Mouse (Mus musculus): ENCODE measurements at regions not wholly inside any gene's neighbourhood (a gene's known extent, or its start where the extent isn't known, plus 50 kb on each side); places are given as distances from the start of the nearest gene placed in this dataset.

- no peak for DNase-seq (ENCODE audit: low read depth)
These were observed 239.6 kb downstream of the Qk start for GRCm38 (mm10) chr17:10079853-10080650.

DNA sequence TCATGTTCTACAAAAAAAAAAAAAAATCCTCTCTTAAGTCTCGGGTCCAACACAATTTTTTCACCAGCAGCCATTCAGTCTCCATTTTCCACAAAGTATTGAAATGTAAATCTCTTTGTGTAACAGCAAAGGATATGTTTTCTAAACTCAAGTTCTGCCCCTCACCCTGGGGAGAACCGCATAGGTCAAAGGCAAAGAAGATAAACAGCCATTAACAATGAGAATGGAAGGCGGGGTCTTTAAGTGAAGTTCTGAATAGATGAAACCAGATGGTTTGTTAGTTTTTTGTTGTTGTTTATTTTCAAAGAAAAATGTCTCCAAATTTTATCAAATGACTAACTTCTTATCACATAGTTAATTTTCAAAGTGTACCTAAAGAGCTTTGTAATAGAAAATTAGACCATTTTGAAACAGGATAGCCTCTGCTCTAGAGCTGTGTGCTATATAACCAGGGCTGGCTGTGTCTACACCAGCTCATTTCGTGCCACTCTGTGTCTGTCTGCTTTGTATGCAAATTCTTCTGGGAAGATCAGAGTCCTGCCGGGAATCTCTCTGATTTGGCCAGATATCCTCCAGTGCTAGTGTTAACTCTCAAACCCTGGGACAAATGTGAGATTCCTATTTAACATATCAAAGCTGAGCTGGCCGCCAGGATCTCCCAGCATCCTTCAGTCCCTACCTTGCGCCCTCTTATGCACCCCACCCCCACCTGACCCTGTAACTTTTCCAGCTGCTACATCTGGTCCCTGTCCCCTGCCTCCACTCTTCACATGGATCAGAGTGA, 240.9 kb downstream of the Qk start:
- DNase-seq (ENCODE audit: low read depth) = no peak

- no peak for DNase-seq (ENCODE audit: low read depth)
These were observed 246.4 kb downstream of the Qk start for GRCm38 (mm10) chr17:10073301-10073700.

DNA sequence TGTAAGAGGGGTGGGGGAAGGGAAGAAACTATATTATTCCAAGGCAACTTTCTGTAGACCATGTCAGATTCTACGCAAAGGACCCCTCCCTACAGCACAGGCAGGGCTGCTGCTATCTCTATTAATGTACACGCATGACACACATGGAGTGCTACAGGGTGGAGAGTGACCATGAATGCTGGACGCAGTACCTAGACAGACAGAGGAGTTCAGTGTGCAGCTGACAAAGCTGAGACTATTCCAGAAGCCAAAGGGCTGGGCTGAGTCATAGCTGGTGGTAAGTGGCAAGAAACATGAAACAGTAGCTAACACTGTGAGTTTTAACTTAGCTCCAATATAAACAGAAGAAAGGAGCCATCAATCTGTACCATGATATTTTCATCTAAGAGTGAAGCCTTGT, 250.4 kb downstream of the Qk start:
- DNase-seq (ENCODE audit: low read depth) = peak; percentile 50

DNA sequence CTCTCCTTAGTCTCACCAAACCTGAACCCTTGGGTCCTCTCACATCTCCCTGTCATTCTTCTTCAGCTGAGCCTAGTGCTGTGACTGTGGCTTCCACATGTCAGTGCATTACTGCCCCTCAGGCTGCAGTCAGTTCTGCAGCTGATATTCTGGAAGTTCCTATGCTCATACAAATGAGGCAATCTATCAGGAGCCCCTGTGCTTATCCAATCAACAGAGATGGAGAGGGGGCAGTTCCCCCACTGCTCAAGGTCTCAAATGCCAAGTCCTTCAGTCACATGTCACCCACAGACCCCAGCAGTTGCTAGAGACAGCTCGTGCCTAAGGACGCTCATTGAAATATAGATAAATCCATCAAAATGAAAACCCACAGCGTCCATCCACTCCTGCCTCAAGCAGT, 254.5 kb downstream of the Qk start:
- no peak for DNase-seq (ENCODE audit: low read depth)

DNA sequence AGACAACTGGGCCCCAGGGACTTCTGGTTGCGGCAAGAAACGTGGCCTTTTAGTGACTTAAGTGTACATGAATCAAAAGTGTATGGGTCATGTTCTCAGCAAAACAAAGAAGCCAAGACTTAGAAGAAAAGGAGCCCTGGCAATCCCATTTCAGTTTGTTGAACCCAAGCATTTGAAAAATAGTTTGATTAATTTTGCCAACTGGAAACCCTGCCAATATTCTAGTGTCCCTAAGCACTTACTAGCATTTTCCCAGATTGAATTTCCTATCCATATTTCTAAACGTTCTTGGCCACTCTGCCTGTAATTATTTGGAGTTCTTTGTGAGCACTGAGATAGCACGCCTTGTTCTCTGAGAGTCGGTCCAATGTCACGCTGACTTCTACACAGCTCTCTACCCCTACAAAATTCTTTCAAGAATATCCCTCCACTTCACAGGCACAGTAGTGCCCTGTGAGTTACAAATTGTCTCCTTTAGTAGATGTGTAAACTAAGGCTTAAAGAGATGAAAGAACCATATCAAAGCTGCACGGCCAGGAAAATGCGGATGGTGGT, 257.0 kb downstream of the Qk start:
- no peak for DNase-seq (ENCODE audit: low read depth)

DNA sequence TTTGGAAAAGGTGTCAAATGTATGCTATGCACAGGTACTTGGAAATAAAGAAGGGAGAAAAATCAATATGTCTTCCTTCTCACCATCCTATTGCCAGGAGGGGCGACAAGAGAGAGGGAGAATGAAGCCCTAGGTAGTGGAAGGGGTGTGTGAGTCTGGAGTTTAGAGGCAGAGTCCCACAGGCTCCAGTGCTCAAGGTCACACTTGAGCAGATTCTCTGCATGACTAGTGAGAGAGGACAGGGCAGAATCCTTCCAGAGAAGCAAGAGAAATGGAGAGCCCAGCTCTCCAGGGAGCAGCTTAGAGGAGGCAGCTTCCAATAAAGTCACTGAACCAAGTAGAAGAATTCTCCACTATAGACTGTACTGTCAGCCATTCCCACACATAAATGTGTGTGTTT, 261.9 kb downstream of the Qk start:
- no peak for DNase-seq (ENCODE audit: low read depth)

- DNase-seq (ENCODE audit: low read depth) = no peak
These were observed 263.6 kb downstream of the Qk start for GRCm38 (mm10) chr17:10056096-10056495.

- peak; percentile 25 for DNase-seq (ENCODE audit: low read depth)
These were observed 265.3 kb downstream of the Qk start for GRCm38 (mm10) chr17:10054375-10054774.

- DNase-seq (ENCODE audit: low read depth) = no peak
These were observed 275.3 kb downstream of the Qk start for GRCm38 (mm10) chr17:10044336-10044735.

DNA sequence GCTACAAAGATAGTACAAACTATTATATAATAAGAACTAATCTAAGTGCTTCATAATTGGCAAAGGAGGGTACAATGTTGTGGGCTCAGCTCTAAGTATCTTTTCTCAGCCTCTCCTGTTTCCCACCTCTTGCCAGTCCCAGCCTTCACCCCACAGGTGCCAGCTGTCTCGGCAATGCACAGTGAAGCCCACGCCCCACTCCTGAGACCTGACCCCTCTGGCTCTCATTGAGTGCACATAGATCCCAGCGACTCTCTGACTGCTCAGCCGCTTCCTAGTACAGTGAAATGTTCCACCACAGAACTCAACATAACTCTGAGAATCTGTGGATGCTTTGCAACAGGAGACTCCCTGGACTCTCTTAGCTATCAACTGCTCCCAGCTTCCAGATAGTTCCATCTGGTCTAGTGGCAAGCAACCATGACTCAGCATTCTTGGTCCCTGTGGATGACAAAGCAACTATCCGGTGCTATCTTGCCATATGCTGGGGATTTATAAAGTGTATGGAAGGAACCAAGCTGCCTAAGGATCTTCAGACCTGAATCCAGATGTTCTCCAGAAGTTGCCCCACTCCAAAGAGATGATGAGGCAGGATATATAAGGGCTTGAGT, 277.5 kb downstream of the Qk start:
- no peak for DNase-seq (ENCODE audit: low read depth)

DNA sequence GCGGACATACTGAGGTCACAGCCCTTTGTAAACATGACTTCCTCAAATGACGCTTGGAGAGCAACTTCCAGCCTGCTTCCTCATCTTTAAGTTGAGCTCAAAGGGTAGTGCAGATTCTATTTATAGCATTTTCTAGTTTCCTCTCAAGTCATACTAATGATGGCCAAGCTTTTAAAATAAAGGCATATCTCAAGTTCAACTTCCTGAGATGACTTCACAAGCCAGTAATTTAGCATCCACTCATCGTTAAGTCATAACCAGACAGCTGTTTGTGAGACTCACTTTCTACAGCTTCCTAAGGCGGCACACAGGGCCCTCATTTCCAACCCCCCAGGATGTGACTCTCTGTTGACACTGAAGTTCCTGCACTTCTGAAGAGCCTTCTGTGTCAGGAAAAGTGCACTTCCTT, 278.7 kb downstream of the Qk start:
- no peak for DNase-seq (ENCODE audit: low read depth)

DNA sequence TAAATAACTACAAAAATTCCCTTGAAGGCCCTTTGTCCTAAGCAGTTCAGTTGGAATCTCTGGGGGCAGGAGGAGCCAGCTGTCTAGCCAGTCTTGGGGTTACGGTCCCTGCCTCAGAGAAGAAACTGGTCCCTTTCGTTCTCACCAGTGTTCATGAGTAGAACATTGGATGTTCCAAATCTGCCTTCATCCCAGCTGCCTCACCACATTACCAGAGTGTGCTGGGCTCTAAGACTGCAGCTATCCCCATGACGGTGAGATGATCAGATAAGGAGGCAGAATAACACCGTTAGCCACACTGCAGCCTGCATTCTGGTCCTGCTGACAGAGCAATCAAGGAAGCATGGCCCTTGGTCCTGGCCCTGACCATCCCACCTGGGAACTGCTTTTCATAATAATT, 279.3 kb downstream of the Qk start:
- DNase-seq (ENCODE audit: low read depth) = no peak

DNA sequence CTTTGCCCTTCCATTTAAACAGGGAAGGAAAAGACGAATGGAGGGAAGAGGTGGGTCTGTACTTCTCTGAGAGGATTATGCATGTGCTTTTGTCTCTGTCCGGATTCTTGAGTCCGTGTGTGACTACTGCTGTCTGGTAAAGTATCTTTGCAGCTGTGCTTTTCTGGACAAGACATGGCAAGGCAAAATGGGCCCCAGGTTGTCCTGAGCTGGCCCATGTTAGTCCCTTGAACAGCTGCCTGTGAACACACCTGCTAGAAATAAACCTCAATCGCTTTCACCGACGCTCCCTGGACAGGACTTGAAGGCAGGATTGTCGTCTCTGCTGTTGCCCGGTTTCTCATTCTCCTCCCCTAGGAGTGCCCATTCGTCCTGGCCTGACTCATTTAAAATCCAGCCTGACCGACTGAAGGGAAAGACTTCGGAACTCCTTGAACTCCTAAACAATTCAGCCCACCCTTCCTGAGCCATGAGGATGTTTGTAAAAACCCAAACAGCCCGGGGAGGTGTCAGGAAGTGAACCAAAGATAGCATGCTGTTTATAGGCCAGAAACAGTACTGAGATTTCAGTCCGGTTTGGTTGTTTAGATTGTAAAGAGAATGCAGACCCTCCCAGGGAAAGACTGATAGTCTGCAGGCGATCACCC, 281.7 kb downstream of the Qk start:
- DNase-seq (ENCODE audit: low read depth) = no peak

DNA sequence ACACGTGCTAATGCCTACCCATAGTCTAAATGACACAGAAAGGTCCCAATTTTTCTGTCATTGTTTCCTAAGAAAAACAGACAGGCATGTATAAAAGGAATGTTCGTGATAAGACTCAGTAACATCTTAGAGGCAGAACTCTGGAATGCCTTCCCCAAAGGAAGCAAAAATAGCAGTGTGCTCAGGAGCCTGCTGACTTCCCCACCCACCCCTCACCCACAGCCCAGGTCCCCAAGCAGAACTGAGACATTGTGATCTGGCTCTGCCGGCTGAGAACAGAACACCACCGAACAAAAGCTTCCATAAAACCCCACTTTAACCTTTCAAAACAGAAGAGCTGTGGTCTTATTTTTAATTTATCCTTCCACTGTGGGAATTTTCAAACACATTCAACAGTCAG, 286.1 kb downstream of the Qk start:
- DNase-seq (ENCODE audit: low read depth) = no peak

DNA sequence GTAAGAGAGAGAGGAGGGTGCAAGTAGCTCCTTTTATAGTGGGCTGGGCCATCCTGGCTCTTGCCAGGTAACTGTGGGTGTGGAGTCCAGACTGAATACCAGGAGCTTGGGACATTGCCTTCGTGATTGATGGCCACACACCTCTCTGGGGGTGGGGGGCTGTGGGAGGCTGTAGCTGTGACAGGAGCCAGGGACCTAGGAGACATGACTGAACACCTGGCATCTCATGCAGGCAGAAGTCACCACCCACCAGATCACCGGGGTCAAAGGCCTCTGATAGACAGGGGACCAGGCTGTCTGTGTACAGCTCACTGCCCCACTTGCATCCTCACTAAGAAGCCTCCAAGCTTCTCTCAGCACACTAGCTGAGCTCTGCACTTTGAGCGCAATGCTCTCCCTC, 288.6 kb downstream of the Qk start:
- DNase-seq (ENCODE audit: low read depth) = no peak

- no peak for DNase-seq (ENCODE audit: low read depth)
These were observed 292.9 kb downstream of the Qk start for GRCm38 (mm10) chr17:10026770-10027169.

GRCm38 (mm10) chr17:10025212-10025611, 294.4 kb downstream of the Qk start:
- DNase-seq (ENCODE audit: low read depth) = no peak

DNA sequence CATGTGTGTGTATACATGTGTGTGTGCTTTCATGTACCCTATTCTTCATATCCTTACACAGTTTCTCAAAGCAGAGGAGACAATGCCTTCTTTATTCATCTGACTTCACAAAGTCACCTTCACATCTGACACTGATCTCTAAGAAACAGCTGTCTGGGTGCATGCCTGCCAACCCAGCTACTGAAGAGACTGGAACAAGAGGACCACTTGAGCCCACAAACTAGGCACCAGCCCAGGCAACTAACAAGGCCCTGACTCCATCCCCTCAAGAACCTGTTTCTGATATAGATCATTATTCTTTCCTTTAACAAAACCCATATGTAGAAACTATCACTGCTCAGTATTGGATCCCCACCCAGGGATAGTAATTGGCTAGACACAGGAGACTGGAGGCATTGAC, 295.3 kb downstream of the Qk start:
- no peak for DNase-seq (ENCODE audit: low read depth)

- DNase-seq (ENCODE audit: low read depth) = no peak
These were observed 307.5 kb downstream of the Qk start for GRCm38 (mm10) chr17:10012161-10012560.

- no peak for DNase-seq (ENCODE audit: low read depth)
These were observed 307.9 kb downstream of the Qk start for GRCm38 (mm10) chr17:10011728-10012127.

DNA sequence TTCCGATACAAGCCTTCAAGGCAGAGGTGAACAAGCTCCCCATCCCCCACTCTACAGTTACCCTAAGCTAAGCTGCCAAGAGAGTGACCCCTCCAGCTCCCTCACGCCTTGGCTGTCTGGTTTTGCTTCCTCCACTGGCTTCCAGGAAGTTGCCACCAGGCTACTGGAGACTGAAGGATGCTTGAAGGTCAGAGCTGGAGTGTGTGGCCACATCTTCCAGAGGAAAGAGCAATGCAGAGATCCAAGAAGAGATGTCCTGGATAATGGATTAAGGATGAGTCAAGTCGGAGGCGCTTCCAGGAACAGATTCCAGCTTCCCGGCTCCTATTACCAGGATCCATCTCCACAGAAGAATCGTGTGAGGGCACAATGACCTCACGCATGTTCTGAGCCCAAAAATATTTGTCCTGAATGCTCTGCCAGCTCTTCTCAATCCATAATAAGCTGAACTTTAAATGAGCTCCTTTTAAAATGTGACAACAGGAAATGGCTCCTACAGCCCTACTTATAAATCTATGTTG, 318.5 kb downstream of the Qk start:
- no peak for DNase-seq (ENCODE audit: low read depth)
